Mouse (Mus musculus) monocyte, adult 5-6 weeks (primary cell): ENCODE data around the gene Lancl1. TPM values are rescaled to one million over a fixed set of nuclear protein-coding genes. Genes with fewer than 3 reads are reported as not detected.

Experiments used
- ATAC-seq: fragments of 153-309, 156-312 bp; replicated peaks from 2 replicates; pipeline ENCODE4 v1.8.0; 2017; ENCODE audit warnings: mild to moderate bottlenecking; ENCODE audit not compliant: low TSS enrichment, insufficient number of reproducible peaks, severe bottlenecking, poor library complexity, low FRiP score
- total RNA-seq: library from RNA; stranded (forward); fragments of 200-1000, 200-491, 200-594 nt; gene quantifications from 3 replicates; pipeline ENCODE4 v1.2.3, GENCODE M21; 2017

Lancl1 gene
- total RNA-seq, 1 experiment from 2014 or later, result 19.4 TPM

- no peak for ATAC-seq
These were observed 16.6 kb downstream of the Lancl1 start for GRCm38 (mm10) chr1:67022051-67022450.

GRCm38 (mm10) chr1:67020637-67021161, 18.0 kb downstream of the Lancl1 start:
- no peak for ATAC-seq

- no peak for ATAC-seq
These were observed 21.4 kb downstream of the Lancl1 start for GRCm38 (mm10) chr1:67017101-67017870.

GRCm38 (mm10) chr1:67014205-67014604, 24.5 kb downstream of the Lancl1 start:
- ATAC-seq, result no peak

- ATAC-seq, result no peak
These were observed 28.2 kb downstream of the Lancl1 start for GRCm38 (mm10) chr1:67010520-67010919.

- no peak for ATAC-seq
These were observed 35.0 kb downstream of the Lancl1 start for GRCm38 (mm10) chr1:67003699-67004098.

GRCm38 (mm10) chr1:67002226-67002625, 36.4 kb downstream of the Lancl1 start:
- ATAC-seq, result no peak

- ATAC-seq, result no peak
These were observed 37.3 kb downstream of the Lancl1 start for GRCm38 (mm10) chr1:67001367-67001766.

- no peak for ATAC-seq
These were observed 38.2 kb downstream of the Lancl1 start for GRCm38 (mm10) chr1:67000484-67000883.

GRCm38 (mm10) chr1:66998601-66999000, 40.1 kb downstream of the Lancl1 start:
- ATAC-seq, result no peak

GRCm38 (mm10) chr1:66998188-66998587, 40.5 kb downstream of the Lancl1 start:
- ATAC-seq, result no peak

- ATAC-seq, result no peak
These were observed 41.9 kb downstream of the Lancl1 start for GRCm38 (mm10) chr1:66996819-66997218.

- ATAC-seq, result no peak
These were observed 45.9 kb downstream of the Lancl1 start for GRCm38 (mm10) chr1:66992764-66993163.

GRCm38 (mm10) chr1:66987558-66988190, 51.0 kb downstream of the Lancl1 start:
- ATAC-seq, result peak; percentile 70; the same call in 1 of the 2 replicates

- no peak for ATAC-seq
These were observed 52.8 kb downstream of the Lancl1 start for GRCm38 (mm10) chr1:66985906-66986305.

GRCm38 (mm10) chr1:66985129-66985698, 53.5 kb downstream of the Lancl1 start:
- ATAC-seq, result no peak

- no peak for ATAC-seq
These were observed 58.5 kb downstream of the Lancl1 start for GRCm38 (mm10) chr1:66980129-66980528.

GRCm38 (mm10) chr1:66975456-66975855, 63.2 kb downstream of the Lancl1 start:
- ATAC-seq, result no peak

GRCm38 (mm10) chr1:66964857-66965256, 73.8 kb downstream of the Lancl1 start:
- ATAC-seq, result no peak
